Mouse (Mus musculus) heart, embryonic 13.5 days (tissue): ENCODE data around the gene Myo1c. TPM values are rescaled to one million over a fixed set of nuclear protein-coding genes. Genes with fewer than 3 reads are reported as not detected.

ENCODE experiments used
- ATAC-seq: fragments of 200-750 bp; cut with Nextera tagmentation; 2 replicates; pipeline ENCODE4 v1.8.0; 2017; ENCODE audit warnings: moderate TSS enrichment; ENCODE audit not compliant: insufficient number of reproducible peaks, low FRiP score, low TSS enrichment; ENCODE audit errors: extremely low read depth
- H3K27ac ChIP-seq: fragments of 300-500 bp; sonication (generic); replicated peaks from 2 replicates; pipeline ENCODE4 v1.5.1; 2015; ENCODE audit warnings: moderate library complexity, mild to moderate bottlenecking, inconsistent platforms
- H3K27me3 ChIP-seq: fragments of 300-500 bp; sonication (generic); replicated peaks from 2 replicates; pipeline ENCODE4 v1.6.1; 2015; ENCODE audit warnings: mild to moderate bottlenecking, inconsistent platforms
- H3K36me3 ChIP-seq: fragments of 300-500 bp; sonication (generic); 2 replicates; pipeline ENCODE4 v1.6.1; 2015; ENCODE audit warnings: mild to moderate bottlenecking, inconsistent platforms
- H3K4me1 ChIP-seq: fragments of 300-500 bp; sonication (generic); 2 replicates; pipeline ENCODE4 v1.6.1; 2015; ENCODE audit warnings: inconsistent platforms
- H3K4me2 ChIP-seq: fragments of 300-500 bp; sonication (generic); 2 replicates; pipeline ENCODE4 v1.6.1; 2015; ENCODE audit warnings: inconsistent platforms, mild to moderate bottlenecking, moderate library complexity
- H3K4me3 ChIP-seq: fragments of 300-500 bp; sonication (generic); 2 replicates; pipeline ENCODE4 v1.5.1; 2015; ENCODE audit warnings: moderate library complexity, mild to moderate bottlenecking, inconsistent platforms
- H3K9ac ChIP-seq: fragments of 300-500 bp; sonication (generic); 2 replicates; pipeline ENCODE4 v1.6.1; 2015; ENCODE audit warnings: inconsistent platforms, mild to moderate bottlenecking, moderate library complexity
- H3K9me3 ChIP-seq: fragments of 300-500 bp; sonication (generic); 2 replicates; pipeline ENCODE4 v1.6.1; 2016; ENCODE audit warnings: inconsistent platforms
- WGBS: fragments of 180-500 bp; shearing (Covaris S2); methylation state at CpG from one replicate; pipeline ENCODE4 v1.1.7; 2015; ENCODE audit warnings: mixed read lengths; 5-methylcytosine and 5-hydroxymethylcytosine counted together
- polyA plus RNA-seq: library from polyadenylated mRNA; unstranded; fragments of >200 nt; fragmentation: Nextera tagmentation; extraction: Ambion mirVana; gene quantifications from 2 replicates; pipeline ENCODE4 v1.2.1, GENCODE M21; 2015

The Myo1c gene
- polyA plus RNA-seq, 1 experiment from 2014 or later: 58.4 TPM

DNA sequence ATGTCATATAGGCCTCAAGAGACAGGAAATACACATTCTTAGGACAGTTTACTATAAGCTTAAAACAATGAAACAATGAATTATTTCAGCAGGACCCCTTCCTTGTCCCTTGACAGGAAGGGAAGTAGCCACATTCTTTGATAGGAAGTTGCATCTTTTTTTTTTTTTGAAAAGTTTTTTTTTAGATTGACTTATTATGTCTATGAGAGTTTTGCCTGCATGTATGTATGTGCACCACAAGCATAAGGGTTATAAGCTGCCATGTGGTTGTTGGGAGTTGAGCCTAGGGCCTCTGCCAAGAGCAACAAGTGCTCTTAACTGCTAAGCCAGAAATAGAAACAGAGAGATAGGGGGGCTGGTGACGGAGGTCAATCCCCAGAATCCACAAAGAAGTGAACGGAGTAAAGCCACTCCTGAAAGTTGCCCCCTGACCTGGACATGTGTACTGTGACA, 26.2 kb upstream of the Myo1c start:
- H3K9me3 ChIP-seq: no peaks in the 10 kb centered on the region
- peak overlapping the region; percentile 71 for H3K9ac ChIP-seq
- 8% methylated on average over 2 of the region's 2 CpGs for WGBS
- peak overlapping the region; percentile 39 for H3K4me2 ChIP-seq
- ATAC-seq: peak; percentile 51
- H3K36me3 ChIP-seq: peaks cover 75% of the 10 kb centered on the region
- no peaks in the 10 kb centered on the region for H3K27me3 ChIP-seq
- H3K4me1 ChIP-seq: peaks cover 45% of the 10 kb centered on the region
- no peak overlapping the region for H3K4me3 ChIP-seq
- peak overlapping the region; percentile 96 for H3K27ac ChIP-seq

- Histone ChIP-seq H3K27ac (0 out of 2 replicates have a peak overlapping the region, but pooled peaks have one; percentile 2), H3K36me3 (peaks cover 62% of the 10 kb centered on the region), H3K27me3 (no peaks in the 10 kb centered on the region), H3K9ac (no peak overlapping the region), H3K4me1 (peaks cover 53% of the 10 kb centered on the region), H3K4me3 (no peak overlapping the region), H3K9me3 (no peaks in the 10 kb centered on the region), H3K4me2 (no peak overlapping the region)
- ATAC-seq: no peak
- 84% methylated on average over 4 of the region's 4 CpGs for WGBS
Observed at GRCm38 (mm10) chr11:75625820-75626219, 24.5 kb upstream of the Myo1c start.

GRCm38 (mm10) chr11:75630098-75630497, 20.2 kb upstream of the Myo1c start:
- no peak for ATAC-seq
- peak overlapping the region; percentile 88 for H3K9ac ChIP-seq
- H3K4me2 ChIP-seq: peak overlapping the region; percentile 95
- 15% methylated on average over 5 of the region's 5 CpGs for WGBS
- no peaks in the 10 kb centered on the region for H3K9me3 ChIP-seq
- peaks cover 31% of the 10 kb centered on the region for H3K4me1 ChIP-seq
- H3K4me3 ChIP-seq: peak overlapping the region; percentile 90
- H3K36me3 ChIP-seq: peaks cover 59% of the 10 kb centered on the region
- H3K27me3 ChIP-seq: no peaks in the 10 kb centered on the region
- H3K27ac ChIP-seq: peak overlapping the region; percentile 88

DNA sequence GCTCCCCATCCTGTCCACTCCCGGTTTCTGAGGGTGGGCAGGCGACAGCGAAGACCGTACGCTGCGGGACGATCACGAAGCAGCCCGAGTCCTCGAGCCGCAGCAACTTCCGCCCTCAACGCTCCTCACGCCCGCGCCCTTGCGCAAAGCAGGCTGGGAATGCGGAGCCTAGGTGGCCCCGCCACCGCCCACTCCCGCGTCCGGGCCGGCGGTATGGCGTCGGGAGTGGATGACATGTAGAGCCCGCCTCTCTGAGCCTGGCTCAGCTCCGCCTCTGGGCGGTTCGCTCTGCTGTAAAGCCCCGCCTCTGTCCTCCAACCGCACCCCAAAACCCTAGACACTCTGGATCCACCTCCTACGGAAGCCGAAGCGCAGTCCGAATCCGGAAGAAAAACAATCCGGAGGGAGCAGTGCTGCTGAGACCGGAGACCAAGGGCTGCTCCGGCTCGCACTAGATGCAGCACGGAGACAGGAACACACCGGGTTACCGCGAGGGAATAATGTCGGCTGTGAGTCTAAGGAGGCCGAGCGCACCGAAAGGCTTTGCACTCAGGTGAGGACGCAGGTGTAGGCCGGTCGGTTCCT, 19.6 kb upstream of the Myo1c start, which contains the start of gene Inpp5k:
Inpp5k (plus strand) TSS at position 344 of the 585 bp plus-strand sequence.
- Histone ChIP-seq H3K4me3 (peak within 1 kb of the TSS; percentile 90), H3K27me3 (no peaks in the 10 kb centered on the region), H3K9ac (peak within 1 kb of the TSS; percentile 88), H3K4me2 (peak within 1 kb of the TSS; percentile 95), H3K36me3 (peaks cover 55% of the 10 kb centered on the region), H3K27ac (peak within 1 kb of the TSS; percentile 88), H3K4me1 (peaks cover 29% of the 10 kb centered on the region), H3K9me3 (no peaks in the 10 kb centered on the region)
- WGBS: under 1% methylated on average over 53 of the region's 53 CpGs
- peak; percentile 98 for ATAC-seq

GRCm38 (mm10) chr11:75631561-75632225, 18.6 kb upstream of the Myo1c start:
- peak overlapping the region; percentile 88 for H3K9ac ChIP-seq
- peaks cover 29% of the 10 kb centered on the region for H3K4me1 ChIP-seq
- WGBS: 11% methylated on average over 13 of the region's 13 CpGs
- no peaks in the 10 kb centered on the region for H3K9me3 ChIP-seq
- no peaks in the 10 kb centered on the region for H3K27me3 ChIP-seq
- H3K4me2 ChIP-seq: peak overlapping the region; percentile 95
- H3K27ac ChIP-seq: peak overlapping the region; percentile 88; the same call in 1 of the 2 replicates
- H3K4me3 ChIP-seq: peak overlapping the region; percentile 90
- peaks cover 45% of the 10 kb centered on the region for H3K36me3 ChIP-seq
- no peak for ATAC-seq

DNA sequence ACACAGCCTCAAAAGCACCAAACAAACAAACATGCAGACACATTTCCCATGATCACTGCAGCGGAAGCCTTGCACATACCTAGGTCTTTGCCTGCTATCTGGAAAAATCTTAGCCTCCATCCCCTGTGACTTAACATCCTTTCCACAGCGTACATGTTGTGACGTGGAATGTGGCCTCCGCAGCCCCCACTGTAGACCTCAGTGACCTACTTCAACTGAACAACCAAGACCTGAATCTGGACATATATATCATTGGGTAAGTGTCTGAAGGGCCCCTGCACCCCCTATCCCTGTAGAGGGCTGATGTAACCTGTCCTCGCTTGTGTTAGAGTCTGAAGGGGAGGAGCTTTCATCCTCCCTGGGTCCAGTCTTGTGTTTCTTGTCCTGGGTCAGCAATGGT, 17.4 kb upstream of the Myo1c start:
- H3K27me3 ChIP-seq: no peaks in the 10 kb centered on the region
- H3K36me3 ChIP-seq: peaks cover 46% of the 10 kb centered on the region
- H3K4me2 ChIP-seq: no peak overlapping the region
- 82% methylated on average over 5 of the region's 5 CpGs for WGBS
- no peak for ATAC-seq
- no peak overlapping the region for H3K9ac ChIP-seq
- H3K4me1 ChIP-seq: peaks cover 29% of the 10 kb centered on the region
- H3K27ac ChIP-seq: no peak overlapping the region
- H3K9me3 ChIP-seq: no peaks in the 10 kb centered on the region
- H3K4me3 ChIP-seq: no peak overlapping the region

DNA sequence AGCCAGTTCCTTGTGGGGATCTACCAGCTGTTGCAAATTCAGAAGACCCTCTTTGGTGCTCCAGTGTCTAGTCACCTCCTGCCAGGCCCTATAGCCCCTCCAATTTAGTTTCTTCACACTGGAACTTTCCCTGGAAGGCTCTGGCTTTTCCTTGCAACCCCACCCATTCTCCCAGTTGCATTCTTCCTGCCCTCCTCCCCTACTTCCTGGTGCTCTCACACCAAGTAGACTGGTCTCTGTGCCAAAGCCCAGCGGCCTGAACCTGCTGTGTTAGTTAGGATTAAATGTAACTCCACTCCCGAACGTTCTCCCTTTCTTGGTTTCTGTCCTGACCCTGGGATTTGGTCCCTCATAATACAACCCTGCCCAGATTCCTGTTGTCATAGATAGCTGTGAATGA, 15.5 kb upstream of the Myo1c start:
- no peak for ATAC-seq
- H3K9me3 ChIP-seq: no peaks in the 10 kb centered on the region
- H3K4me3 ChIP-seq: no peak overlapping the region
- H3K36me3 ChIP-seq: peaks cover 44% of the 10 kb centered on the region
- no peak overlapping the region for H3K4me2 ChIP-seq
- no peak overlapping the region for H3K9ac ChIP-seq
- 68% methylated on average over 3 of the region's 3 CpGs for WGBS
- H3K4me1 ChIP-seq: peaks cover 24% of the 10 kb centered on the region
- no peaks in the 10 kb centered on the region for H3K27me3 ChIP-seq
- 0 out of 2 replicates have a peak overlapping the region, but pooled peaks have one; percentile 40 for H3K27ac ChIP-seq

DNA sequence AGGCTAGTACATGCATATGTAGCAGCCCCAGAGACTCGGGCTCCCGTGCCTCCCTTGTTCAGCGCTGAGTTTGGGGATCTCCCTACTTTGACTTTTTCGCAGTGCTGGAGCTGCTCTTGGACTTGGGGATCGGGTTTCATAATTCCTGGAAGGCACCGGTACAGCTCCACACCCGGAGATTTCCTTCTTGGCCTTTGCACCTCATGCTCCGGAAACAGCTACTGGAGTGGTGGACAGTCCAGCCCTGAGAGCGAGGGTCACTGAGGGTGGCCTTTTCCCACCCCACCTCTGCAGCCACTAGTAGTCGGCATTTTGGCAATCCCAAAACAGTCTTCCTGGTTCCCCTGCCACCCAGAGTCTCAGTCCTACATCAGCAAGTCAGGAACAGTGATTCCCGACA, 15.0 kb upstream of the Myo1c start:
- Histone ChIP-seq H3K27me3 (no peaks in the 10 kb centered on the region), H3K9ac (no peak overlapping the region), H3K9me3 (no peaks in the 10 kb centered on the region), H3K4me3 (no peak overlapping the region), H3K27ac (no peak overlapping the region), H3K4me1 (peaks cover 19% of the 10 kb centered on the region), H3K36me3 (peaks cover 46% of the 10 kb centered on the region), H3K4me2 (no peak overlapping the region)
- ATAC-seq: no peak
- WGBS: 58% methylated on average over 11 of the region's 11 CpGs

GRCm38 (mm10) chr11:75643323-75643722, 7.0 kb upstream of the Myo1c start:
- Histone ChIP-seq H3K27me3 (no peaks in the 10 kb centered on the region), H3K4me2 (no peak overlapping the region), H3K9ac (no peak overlapping the region), H3K4me3 (no peak overlapping the region), H3K9me3 (no peaks in the 10 kb centered on the region), H3K4me1 (peaks cover 12% of the 10 kb centered on the region), H3K36me3 (peaks cover 25% of the 10 kb centered on the region), H3K27ac (no peak overlapping the region)
- no peak for ATAC-seq
- 65% methylated on average over 5 of the region's 5 CpGs for WGBS

DNA sequence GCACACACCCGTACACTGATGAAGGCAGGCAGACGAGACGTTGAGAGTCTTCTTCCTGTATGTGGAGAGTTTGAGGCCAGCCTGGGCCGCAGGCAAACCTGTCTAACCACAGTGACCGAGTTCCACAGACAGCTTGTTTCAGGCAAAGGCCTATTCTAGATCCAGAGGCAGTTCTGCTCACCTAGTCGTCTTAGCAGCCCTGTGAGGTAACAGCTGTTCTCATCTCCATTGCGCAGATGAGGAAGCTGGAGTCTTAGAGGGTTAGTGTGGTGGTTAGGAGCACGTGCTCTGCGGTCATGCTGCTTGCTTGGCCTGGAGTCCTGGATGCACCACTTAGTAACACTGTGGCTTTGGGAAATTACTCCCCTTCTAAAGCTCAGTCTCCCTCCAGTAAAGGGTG, 5.6 kb upstream of the Myo1c start:
- 76% methylated on average over 9 of the region's 9 CpGs for WGBS
- no peak overlapping the region for H3K27ac ChIP-seq
- H3K9me3 ChIP-seq: no peaks in the 10 kb centered on the region
- H3K36me3 ChIP-seq: peaks cover 19% of the 10 kb centered on the region
- no peak for ATAC-seq
- H3K9ac ChIP-seq: no peak overlapping the region
- no peaks in the 10 kb centered on the region for H3K27me3 ChIP-seq
- H3K4me3 ChIP-seq: no peak overlapping the region
- no peak overlapping the region for H3K4me2 ChIP-seq
- H3K4me1 ChIP-seq: peaks cover 24% of the 10 kb centered on the region

DNA sequence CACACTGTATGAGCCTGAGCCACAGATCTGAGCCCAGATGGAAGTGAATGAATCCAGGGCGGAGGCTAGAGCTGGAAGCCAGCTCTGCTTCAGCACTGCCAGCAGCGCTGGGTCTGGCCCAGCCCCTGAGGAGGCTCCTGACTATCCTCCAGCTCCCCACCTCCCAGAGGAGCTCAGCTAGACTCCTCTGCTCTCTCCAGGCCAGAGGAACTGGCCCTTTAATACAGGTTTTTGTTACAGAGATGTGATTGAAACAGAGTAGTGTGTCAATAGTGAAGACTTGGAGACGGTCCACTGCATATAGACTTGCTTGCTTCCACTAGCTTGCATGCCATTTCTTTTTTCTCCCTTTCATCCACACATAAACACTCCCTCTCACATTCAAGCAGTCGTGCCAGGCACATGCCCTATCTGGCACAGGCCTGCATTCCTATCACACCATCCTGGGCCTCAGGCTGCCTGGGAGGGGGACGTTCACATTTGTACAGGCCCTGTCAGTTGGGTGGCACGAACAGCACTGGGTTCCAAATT, 2.6 kb upstream of the Myo1c start:
- Histone ChIP-seq H3K36me3 (peaks cover 7% of the 10 kb centered on the region; the same call in 1 of the 2 replicates), H3K4me2 (no peak overlapping the region)
- WGBS: 56% methylated on average over 6 of the region's 6 CpGs

More for the DNA sequence above, 2.6 kb upstream of the Myo1c start:
- no peak overlapping the region for H3K4me3 ChIP-seq
- H3K27me3 ChIP-seq: no peaks in the 10 kb centered on the region
- ATAC-seq: no peak
- H3K4me1 ChIP-seq: peaks cover 47% of the 10 kb centered on the region
- H3K9ac ChIP-seq: peak overlapping the region; percentile 6
- H3K27ac ChIP-seq: peak overlapping the region; percentile 93
- no peaks in the 10 kb centered on the region for H3K9me3 ChIP-seq
